Mouse (Mus musculus): ENCODE results near the gene Fbxl21. TPM values are rescaled to one million over a fixed set of nuclear protein-coding genes. Genes with fewer than 3 reads are reported as not detected.

Gene Fbxl21
- polyA plus RNA-seq, 1 experiment, result 0.20 TPM

- Histone ChIP-seq H3K36me3 (ENCODE audit: control insufficient read depth, insufficient read depth) (no peaks in the 10 kb centered on the region), H3K4me3 (no peak overlapping the region), H3K79me2 (ENCODE audit: control insufficient read depth, insufficient read depth) (no peaks in the 10 kb centered on the region), H3K4me2 (ENCODE audit: low read depth) (peak overlapping the region; percentile 55), H3ac (ENCODE audit: control insufficient read depth, insufficient read length) (no peak overlapping the region), H3K27me3 (ENCODE audit: control insufficient read depth, insufficient read depth, insufficient read length) (peaks cover 6% of the 10 kb centered on the region)
- no peak for TF ChIP-seq POLR2AphosphoS2 (IDR thresholded peaks at IDR 0.05; ENCODE audit: insufficient read length, low read depth)
- TF ChIP-seq MAX (IDR thresholded peaks at IDR 0.05; ENCODE audit: low read depth), result no peak
- TF ChIP-seq MYOD1 (IDR thresholded peaks at IDR 0.05; ENCODE audit: control insufficient read depth in 1 of 3, insufficient read length in 2 of 3, low read depth in 2 of 3), result no peak
- TF ChIP-seq E2F4 (IDR thresholded peaks at IDR 0.05; ENCODE audit: insufficient read depth), result no peak
- TF ChIP-seq POLR2A (IDR thresholded peaks at IDR 0.05; ENCODE audit: insufficient read length, low read depth), result no peak
- TF ChIP-seq TCF12 (IDR thresholded peaks at IDR 0.05; ENCODE audit: insufficient read depth, poor library complexity, severe bottlenecking), result no peak
- TF ChIP-seq CEBPB (IDR thresholded peaks at IDR 0.05; ENCODE audit: insufficient read depth, poor library complexity, severe bottlenecking), result no peak
Observed at GRCm38 (mm10) chr13:56477271-56477670, 45.0 kb upstream of the Fbxl21 start.

- Histone ChIP-seq H3K79me2 (ENCODE audit: control insufficient read depth, insufficient read depth) (no peaks in the 10 kb centered on the region), H3K4me2 (ENCODE audit: low read depth) (no peak overlapping the region), H3K4me3 (no peak overlapping the region), H3K27me3 (ENCODE audit: control insufficient read depth, insufficient read depth, insufficient read length) (peaks cover 6% of the 10 kb centered on the region), H3ac (ENCODE audit: control insufficient read depth, insufficient read length) (no peak overlapping the region), H3K36me3 (ENCODE audit: control insufficient read depth, insufficient read depth) (no peaks in the 10 kb centered on the region)
- TF ChIP-seq MYOD1 (IDR thresholded peaks at IDR 0.05; ENCODE audit: control insufficient read depth in 1 of 3, insufficient read length in 2 of 3, low read depth in 2 of 3), result no peak
- no peak for TF ChIP-seq E2F4 (IDR thresholded peaks at IDR 0.05; ENCODE audit: insufficient read depth)
- no peak for TF ChIP-seq CEBPB (IDR thresholded peaks at IDR 0.05; ENCODE audit: insufficient read depth, poor library complexity, severe bottlenecking)
- no peak for TF ChIP-seq POLR2A (IDR thresholded peaks at IDR 0.05; ENCODE audit: insufficient read length, low read depth)
- no peak for TF ChIP-seq MYOG (IDR thresholded peaks at IDR 0.05; ENCODE audit: control insufficient read depth in 1 of 3, insufficient read depth in 1 of 3, insufficient read length in 2 of 3, low read depth in 2 of 3)
- no peak for TF ChIP-seq SRF (IDR thresholded peaks at IDR 0.05; ENCODE audit: control insufficient read depth, insufficient read length, low read depth)
- TF ChIP-seq REST (IDR thresholded peaks at IDR 0.05; ENCODE audit: insufficient read depth, insufficient read length), result no peak
- TF ChIP-seq TCF3 (IDR thresholded peaks at IDR 0.05; ENCODE audit: insufficient read length, low read depth), result no peak
Observed at GRCm38 (mm10) chr13:56478027-56478426, 44.2 kb upstream of the Fbxl21 start.

- Histone ChIP-seq H3K4me2 (ENCODE audit: low read depth) (no peak within 1 kb of the TSS), H3K27me3 (ENCODE audit: control insufficient read depth, insufficient read depth, insufficient read length) (peaks cover 6% of the 10 kb centered on the region), H3K79me2 (ENCODE audit: control insufficient read depth, insufficient read depth) (no peaks in the 10 kb centered on the region), H3ac (ENCODE audit: control insufficient read depth, insufficient read length) (no peak within 1 kb of the TSS), H3K4me3 (no peak within 1 kb of the TSS), H3K36me3 (ENCODE audit: control insufficient read depth, insufficient read depth) (no peaks in the 10 kb centered on the region)
- TF ChIP-seq POLR2AphosphoS2 (IDR thresholded peaks at IDR 0.05; ENCODE audit: insufficient read length, low read depth), result no peak
Observed at GRCm38 (mm10) chr13:56482146-56482545, 40.1 kb upstream of the Fbxl21 start, which contains the start of gene Il9. Il9 (minus strand) TSS chr13:56482246.

- TF ChIP-seq POLR2A (IDR thresholded peaks at IDR 0.05; ENCODE audit: insufficient read length, low read depth), result no peak
- no peak for TF ChIP-seq REST (IDR thresholded peaks at IDR 0.05; ENCODE audit: insufficient read depth, insufficient read length)
- TF ChIP-seq TCF12 (IDR thresholded peaks at IDR 0.05; ENCODE audit: insufficient read depth, poor library complexity, severe bottlenecking), result no peak
- no peak for TF ChIP-seq MAX (IDR thresholded peaks at IDR 0.05; ENCODE audit: low read depth)
- Histone ChIP-seq H3K4me3 (no peak overlapping the region), H3K36me3 (ENCODE audit: control insufficient read depth, insufficient read depth) (no peaks in the 10 kb centered on the region), H3ac (ENCODE audit: control insufficient read depth, insufficient read length) (no peak overlapping the region), H3K79me2 (ENCODE audit: control insufficient read depth, insufficient read depth) (no peaks in the 10 kb centered on the region), H3K4me2 (ENCODE audit: low read depth) (no peak overlapping the region), H3K27me3 (ENCODE audit: control insufficient read depth, insufficient read depth, insufficient read length) (no peaks in the 10 kb centered on the region)
Observed at GRCm38 (mm10) chr13:56488012-56488411, 34.3 kb upstream of the Fbxl21 start.

- Histone ChIP-seq H3K27me3 (ENCODE audit: control insufficient read depth, insufficient read depth, insufficient read length) (no peaks in the 10 kb centered on the region), H3K4me2 (ENCODE audit: low read depth) (no peak overlapping the region), H3K79me2 (ENCODE audit: control insufficient read depth, insufficient read depth) (no peaks in the 10 kb centered on the region), H3K36me3 (ENCODE audit: control insufficient read depth, insufficient read depth) (no peaks in the 10 kb centered on the region), H3ac (ENCODE audit: control insufficient read depth, insufficient read length) (no peak overlapping the region), H3K4me3 (no peak overlapping the region)
- TF ChIP-seq TCF12 (IDR thresholded peaks at IDR 0.05; ENCODE audit: insufficient read depth, poor library complexity, severe bottlenecking) (no peak), POLR2A (IDR thresholded peaks at IDR 0.05; ENCODE audit: insufficient read length, low read depth) (no peak), E2F4 (IDR thresholded peaks at IDR 0.05; ENCODE audit: insufficient read depth) (no peak), MYOG (IDR thresholded peaks at IDR 0.05; ENCODE audit: control insufficient read depth in 1 of 3, insufficient read depth in 1 of 3, insufficient read length in 2 of 3, low read depth in 2 of 3) (no peak), MAX (IDR thresholded peaks at IDR 0.05; ENCODE audit: low read depth) (no peak), MYOD1 (IDR thresholded peaks at IDR 0.05; ENCODE audit: control insufficient read depth in 1 of 3, insufficient read length in 2 of 3, low read depth in 2 of 3) (no peak), TCF3 (IDR thresholded peaks at IDR 0.05; ENCODE audit: insufficient read length, low read depth) (no peak), SRF (IDR thresholded peaks at IDR 0.05; ENCODE audit: control insufficient read depth, insufficient read length, low read depth) (no peak), POLR2AphosphoS2 (IDR thresholded peaks at IDR 0.05; ENCODE audit: insufficient read length, low read depth) (no peak), REST (IDR thresholded peaks at IDR 0.05; ENCODE audit: insufficient read depth, insufficient read length) (no peak), CEBPB (IDR thresholded peaks at IDR 0.05; ENCODE audit: insufficient read depth, poor library complexity, severe bottlenecking) (no peak), USF1 (IDR thresholded peaks at IDR 0.05; ENCODE audit: low read depth) (no peak)
Observed at GRCm38 (mm10) chr13:56494440-56494839, 27.8 kb upstream of the Fbxl21 start.

Data from myocyte (in vitro differentiated cells).